Mouse (Mus musculus) cerebellum, adult 9-10 months (tissue): ENCODE data around the gene Spata31d1d.
"Not testable (repeated sequence)": the region's sequence is repeated elsewhere in the genome, so short reads cannot be mapped to it uniquely, and the experiment has no call there.

Source experiments
- DNase-seq: peaks from one replicate; pipeline ENCODE4 v3.0.0; 2022

The Spata31d1d gene

DNA sequence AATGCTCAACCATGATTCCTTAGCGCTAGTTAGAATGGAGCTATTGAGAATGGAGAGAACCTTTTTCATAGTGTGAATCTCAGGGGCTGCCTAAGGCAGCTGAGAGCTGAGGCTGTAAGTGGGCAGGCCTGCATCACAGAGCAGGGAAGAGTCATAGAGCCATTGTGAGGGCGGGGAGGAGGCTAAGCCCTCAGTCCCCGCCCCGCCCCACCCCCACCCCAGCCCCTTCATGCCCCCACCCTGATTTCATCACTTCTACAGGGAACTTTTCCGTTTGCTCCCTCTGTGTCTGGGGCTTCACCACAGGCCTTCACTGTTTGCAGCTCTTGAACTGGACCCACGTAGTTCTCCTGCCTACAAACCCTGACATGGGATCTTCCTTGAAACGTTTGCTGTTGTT lies at the start of gene Spata31d1d:
Gene Spata31d1d (minus strand): TSS at position 101 of the 400 bp plus-strand sequence.
- no peak for DNase-seq

DNA sequence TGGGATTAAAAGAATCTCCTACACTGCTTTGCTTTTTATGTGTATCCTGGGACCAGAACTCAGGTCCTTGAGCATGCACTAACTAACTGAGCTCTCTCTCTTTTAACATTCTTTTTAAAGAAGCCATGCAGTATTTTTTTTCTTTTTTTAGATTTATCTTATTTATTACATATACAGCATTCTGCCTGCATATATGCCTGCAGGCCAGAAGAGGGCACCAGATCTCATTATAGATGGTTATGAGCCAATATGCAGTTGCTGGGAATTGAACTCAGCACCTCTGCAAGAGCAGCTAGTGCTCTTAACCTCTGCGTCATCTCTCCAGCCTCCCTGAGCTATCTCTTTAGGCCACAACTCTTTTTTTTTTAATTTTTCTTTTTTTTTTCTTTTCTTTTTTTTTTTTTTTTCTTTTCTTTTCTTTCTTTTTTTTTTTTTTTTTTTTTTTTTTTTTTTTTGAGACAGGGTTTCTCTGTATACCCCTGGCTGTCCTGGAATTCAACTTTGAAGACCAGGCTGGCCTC lies 48.3 kb upstream of the Spata31d1d start:
- not testable (repeated sequence) for DNase-seq

- no peak for DNase-seq
Observed at GRCm38 (mm10) chr13:59779213-59779612, 47.7 kb upstream of the Spata31d1d start.

DNA sequence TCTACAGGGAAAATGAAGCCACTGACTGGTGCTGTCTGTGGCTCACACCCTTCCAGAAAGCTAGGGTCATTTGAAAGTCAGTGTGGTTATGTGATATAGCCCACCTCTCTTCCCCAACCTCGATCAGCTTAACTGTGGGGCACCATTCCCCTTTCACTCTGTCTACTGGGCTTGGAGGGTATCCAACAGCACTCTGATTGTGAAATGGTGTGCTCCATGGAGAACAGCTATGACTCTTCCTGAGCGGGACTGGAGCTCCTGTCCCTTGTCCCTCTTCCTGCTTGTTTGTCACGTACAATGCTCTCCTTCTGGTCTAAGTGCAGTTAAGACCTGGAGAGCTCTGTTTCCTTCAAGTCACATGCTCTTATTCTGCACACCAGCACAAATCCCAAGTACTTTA lies 43.6 kb upstream of the Spata31d1d start:
- DNase-seq = no peak

DNA sequence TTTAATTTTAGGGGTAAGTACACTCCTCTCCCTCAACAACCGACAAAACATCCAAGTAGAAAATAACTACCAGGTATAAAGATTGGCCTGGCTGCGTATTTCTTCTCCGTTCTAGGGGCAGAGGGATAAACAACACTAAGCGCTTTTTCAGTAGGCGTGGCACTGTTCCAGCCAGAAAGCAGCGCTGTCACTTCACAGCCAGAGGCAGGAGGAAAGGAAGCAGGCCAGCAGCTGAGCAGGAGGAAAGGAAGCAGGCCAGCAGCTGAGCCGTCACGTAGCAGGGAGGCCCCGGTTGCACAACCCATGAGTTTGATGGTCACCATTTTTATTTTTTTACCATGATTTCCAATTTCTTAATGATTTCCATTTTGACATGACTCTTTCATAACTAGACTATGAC lies 39.7 kb upstream of the Spata31d1d start:
- DNase-seq = peak; percentile 55

DNA sequence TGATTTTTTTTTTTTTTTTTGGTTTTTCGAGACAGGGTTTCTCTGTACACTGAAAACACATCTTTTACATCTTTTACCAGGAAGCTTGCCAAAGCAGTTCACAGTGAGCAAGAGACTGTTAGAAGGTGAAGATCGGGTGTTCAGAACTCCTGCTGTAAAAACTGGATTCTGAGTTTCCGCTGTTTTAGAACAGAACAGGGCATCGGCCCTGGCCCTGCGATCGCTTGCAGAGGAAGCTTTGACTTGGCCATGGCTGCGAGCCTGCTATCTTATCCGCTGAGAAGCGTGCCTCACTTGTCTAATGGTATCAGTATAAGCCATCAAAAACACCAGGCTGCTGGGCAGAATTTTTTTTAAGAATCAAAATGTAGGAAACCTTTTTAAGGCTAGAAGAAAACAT lies 39.3 kb upstream of the Spata31d1d start:
- DNase-seq = peak; percentile 40

DNA sequence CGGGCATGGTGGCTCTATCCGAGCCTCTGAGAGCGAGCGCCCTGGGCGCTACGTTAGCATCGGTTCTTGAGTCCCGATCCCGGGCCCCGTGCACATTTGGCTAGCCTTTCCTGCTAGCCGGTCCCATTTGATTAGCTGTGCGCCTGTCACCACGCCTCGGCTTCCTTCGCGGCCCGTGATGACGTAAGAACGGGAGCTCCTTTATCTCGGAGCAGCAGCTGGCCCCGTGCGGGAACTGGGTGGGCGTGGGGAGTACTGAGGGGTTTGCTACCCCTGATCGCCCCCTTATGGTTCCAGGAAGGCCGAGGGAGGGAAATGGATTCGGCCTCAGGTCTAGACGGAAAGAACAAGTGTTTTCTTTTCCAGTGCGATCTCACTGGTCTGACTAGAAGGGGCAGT lies 38.6 kb upstream of the Spata31d1d start:
- peak; percentile 85 for DNase-seq

- peak; percentile 99 for DNase-seq
Observed at GRCm38 (mm10) chr13:59769296-59770163, 38.0 kb upstream of the Spata31d1d start, which contains the start of gene Isca1. Gene Isca1, minus strand, starts transcription at chr13:59769810.

GRCm38 (mm10) chr13:59768531-59768930 lies 37.0 kb upstream of the Spata31d1d start:
- DNase-seq = peak; percentile 55

DNA sequence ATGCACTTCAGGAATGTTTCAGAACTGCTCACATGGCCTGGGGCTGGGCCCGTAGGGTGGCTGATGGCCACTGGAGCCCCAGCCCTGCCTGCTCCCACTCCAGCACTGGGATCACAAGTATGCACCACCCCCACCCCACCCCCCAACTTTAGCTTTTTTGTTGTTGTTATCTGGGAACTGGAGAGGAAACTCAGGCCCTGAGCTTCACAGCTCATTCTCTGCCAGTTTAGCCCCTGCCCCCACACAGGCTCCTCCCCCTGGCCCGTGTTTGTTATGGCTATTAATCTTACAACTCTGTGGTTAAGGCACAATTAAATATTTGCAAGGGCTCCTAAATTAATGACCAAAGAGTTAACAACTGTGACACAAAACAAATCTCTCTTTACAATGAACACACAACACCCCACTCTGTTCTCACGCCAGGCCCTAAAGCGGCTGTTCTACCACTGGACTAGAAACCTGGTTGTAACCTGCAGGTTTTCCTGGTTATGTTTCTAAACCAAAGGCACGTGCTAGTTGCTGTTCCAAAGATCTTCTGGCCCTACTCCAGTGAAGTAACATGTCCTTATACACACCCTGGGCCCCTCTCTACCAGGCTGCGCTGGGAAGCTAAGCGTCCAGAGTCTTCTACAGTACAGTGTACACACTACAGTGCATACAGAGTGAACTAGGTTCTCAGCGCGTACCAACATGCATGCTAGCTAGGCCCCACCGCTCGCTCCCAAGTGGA lies 35.4 kb upstream of the Spata31d1d start:
- peak; percentile 32 for DNase-seq

GRCm38 (mm10) chr13:59762791-59763190 lies 31.2 kb upstream of the Spata31d1d start:
- DNase-seq = no peak

DNA sequence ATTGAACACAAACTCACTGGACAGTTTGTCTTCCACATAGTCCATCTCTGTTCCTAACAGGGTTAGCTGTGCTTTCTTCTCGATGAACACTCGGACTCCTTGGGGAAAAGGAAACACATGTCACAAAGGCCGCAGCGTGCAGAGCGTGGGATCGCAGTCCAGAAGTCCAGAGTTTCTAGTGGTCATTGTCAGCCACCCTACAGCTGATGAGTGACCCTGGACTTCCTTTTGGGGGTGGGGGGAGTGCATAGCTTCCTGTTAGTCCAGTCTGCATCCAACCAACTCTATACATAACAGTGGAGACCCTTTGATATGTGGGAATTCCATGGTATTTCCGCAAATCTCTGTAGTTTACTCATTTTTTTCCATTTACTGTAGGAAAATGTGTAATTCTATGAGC lies 25.4 kb upstream of the Spata31d1d start:
- no peak for DNase-seq

GRCm38 (mm10) chr13:59750310-59750709 lies 18.8 kb upstream of the Spata31d1d start:
- DNase-seq = no peak

- DNase-seq = no peak
Observed at GRCm38 (mm10) chr13:59746711-59747110, 15.2 kb upstream of the Spata31d1d start, which contains the start of gene 1700014D04Rik. Gene 1700014D04Rik, minus strand, starts transcription at chr13:59746752.

GRCm38 (mm10) chr13:59746164-59746563 lies 14.6 kb upstream of the Spata31d1d start:
- DNase-seq = no peak

DNA sequence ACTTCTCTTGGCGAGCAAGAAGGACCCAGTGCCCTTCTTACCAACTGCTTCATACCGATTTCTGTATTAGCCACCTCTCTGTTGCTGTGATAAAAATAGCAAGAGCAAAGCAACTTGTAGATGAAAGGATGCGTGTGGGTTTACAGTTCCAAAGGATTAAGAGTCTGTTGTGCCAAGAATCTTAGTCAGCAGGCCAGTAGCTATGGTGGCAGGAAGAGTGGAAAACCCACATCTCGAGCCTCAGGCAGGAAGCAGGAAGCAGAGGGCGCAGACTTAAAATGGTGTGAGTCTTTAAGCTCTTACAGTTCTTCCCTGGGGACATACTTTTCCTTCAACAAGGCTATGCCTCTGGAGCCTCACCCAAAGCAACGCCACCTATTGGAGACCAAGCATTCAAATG lies 13.9 kb upstream of the Spata31d1d start:
- DNase-seq = no peak

- DNase-seq = no peak
Observed at GRCm38 (mm10) chr13:59741697-59742096, 10.1 kb upstream of the Spata31d1d start.

GRCm38 (mm10) chr13:59741096-59741495 lies 9.5 kb upstream of the Spata31d1d start:
- no peak for DNase-seq

- no peak for DNase-seq
Observed at GRCm38 (mm10) chr13:59739397-59739796, 7.8 kb upstream of the Spata31d1d start.

DNA sequence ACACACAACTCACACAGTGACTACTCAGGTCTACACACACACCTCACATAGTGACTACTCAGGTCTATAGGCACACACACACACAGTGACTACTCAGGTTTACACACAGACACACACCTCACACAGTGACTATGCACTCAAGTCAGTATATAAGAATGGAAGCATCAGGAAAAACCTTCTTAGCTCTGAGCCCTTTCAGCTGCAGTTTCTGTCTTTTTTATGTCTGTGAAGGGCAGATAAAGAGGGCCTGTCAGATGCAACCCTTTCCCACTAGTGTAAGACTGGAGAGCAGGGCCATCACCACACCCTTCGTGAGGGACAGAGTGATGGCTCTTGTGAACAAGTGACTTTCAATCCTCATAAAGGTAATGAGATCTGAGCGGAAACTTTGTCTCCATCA lies 6.9 kb upstream of the Spata31d1d start:
- DNase-seq = no peak

- no peak for DNase-seq
Observed at GRCm38 (mm10) chr13:59735190-59735589, 3.6 kb upstream of the Spata31d1d start.

DNA sequence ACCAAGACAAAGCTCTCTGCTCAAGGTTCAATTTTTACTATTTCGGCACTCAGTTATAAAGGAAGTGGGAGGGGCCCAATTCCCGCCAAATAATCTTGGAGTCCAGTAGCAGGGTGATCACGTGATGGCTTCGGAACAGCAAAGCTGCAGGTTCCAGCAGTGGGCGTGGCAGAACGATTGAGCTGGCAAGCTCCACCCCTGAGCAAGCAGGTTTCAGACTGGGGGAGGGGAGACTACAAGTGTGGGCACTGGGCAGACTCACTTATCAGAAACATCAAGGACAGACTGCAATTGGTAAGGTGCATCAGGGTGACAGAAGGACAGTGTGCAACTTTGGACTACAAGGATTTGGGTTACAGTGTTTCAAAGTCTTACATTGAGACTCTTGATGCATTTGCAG lies 2.8 kb upstream of the Spata31d1d start:
- not testable (repeated sequence) for DNase-seq

DNA sequence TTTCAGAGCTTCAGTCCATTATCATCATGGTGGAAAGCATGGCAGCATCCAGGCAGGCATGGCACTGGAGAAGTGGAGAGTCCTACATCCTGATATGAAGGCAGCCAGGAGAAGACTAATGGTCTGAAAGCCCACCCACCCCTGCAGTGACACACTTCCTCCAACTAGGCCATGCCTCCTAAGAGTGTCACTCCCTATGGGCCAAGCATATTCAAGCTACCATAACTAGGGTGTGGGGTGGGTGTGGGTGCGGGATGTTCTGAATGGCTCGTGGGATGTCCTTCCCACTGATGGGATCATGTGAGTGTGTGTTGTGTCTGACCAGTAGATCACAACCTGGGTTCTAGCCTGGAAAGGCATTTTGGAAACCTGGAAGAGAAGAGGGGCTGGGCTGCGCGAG lies 2.4 kb upstream of the Spata31d1d start:
- no peak for DNase-seq
